Comparison of ENCODE assay signal across 8 mouse cellular contexts in genomic region chr9:96415873-96416570, GRCm38 (mm10). TPM values are rescaled to one million over a fixed set of nuclear protein-coding genes. Genes with fewer than 3 reads are reported as not detected.
DNase-seq lines count a peak whose midpoint lies in the region; ATAC-seq lines count a peak whose summit lies in the region.

No protein-coding gene starts in this region.

- no peaks in the 10 kb centered on the region for H3K27me3 ChIP-seq in stomach, embryonic 15.5 days (replicated peaks)
- no peaks in the 10 kb centered on the region for H3K27me3 ChIP-seq in forebrain, embryonic 15.5 days

- DNase-seq in left cerebral cortex, postnatal 4 days, result peak; percentile 45
- DNase-seq in left cerebral cortex, postnatal 25 days (ENCODE audit: low spot score in 2 of 2), result no peak
- peak; percentile 59 for DNase-seq in T-cell, adult 2 months (ENCODE audit: low spot score)
- DNase-seq in induced T-regulatory cell, adult 2 months (ENCODE audit: low read depth), result peak; percentile 53
- no peak for DNase-seq in layer of hippocampus, postnatal 36 days
- DNase-seq in gastrocnemius, adult 18-20 months (ENCODE audit: low spot score), result no peak

- 20% methylated on average over 5 of the region's 5 CpGs for WGBS in stomach, embryonic 15.5 days
- WGBS in forebrain, embryonic 15.5 days, result 38% methylated on average over 5 of the region's 5 CpGs

- H3K9me3 ChIP-seq in stomach, embryonic 15.5 days, result no peaks in the 10 kb centered on the region
- no peaks in the 10 kb centered on the region for H3K9me3 ChIP-seq in forebrain, embryonic 15.5 days

- peak overlapping the region; percentile 71 for H3K27ac ChIP-seq in stomach, embryonic 15.5 days
- H3K27ac ChIP-seq in forebrain, embryonic 15.5 days (replicated peaks), result no peak overlapping the region

- H3K36me3 ChIP-seq in stomach, embryonic 15.5 days, result no peaks in the 10 kb centered on the region
- no peaks in the 10 kb centered on the region for H3K36me3 ChIP-seq in forebrain, embryonic 15.5 days

- H3K4me2 ChIP-seq in stomach, embryonic 15.5 days, result no peak overlapping the region
- no peak overlapping the region for H3K4me2 ChIP-seq in forebrain, embryonic 15.5 days (replicated peaks)

- intact Hi-C loops in left cerebral cortex, postnatal 4 days (cut with DNase I), result no loop called here
- intact Hi-C loops in left cerebral cortex, postnatal 25 days (cut with DNase I), result no loop called here

- H3K4me1 ChIP-seq in stomach, embryonic 15.5 days, result peaks cover 13% of the 10 kb centered on the region; the same call in 1 of the 2 replicates
- no peaks in the 10 kb centered on the region for H3K4me1 ChIP-seq in forebrain, embryonic 15.5 days

- H3K9ac ChIP-seq in stomach, embryonic 15.5 days, result no peak overlapping the region
- H3K9ac ChIP-seq in forebrain, embryonic 15.5 days (replicated peaks), result no peak overlapping the region

- ATAC-seq in stomach, embryonic 15.5 days (ENCODE audit: insufficient read depth, low FRiP score, low read depth), result peak; percentile 73
- no peak for ATAC-seq in forebrain, embryonic 15.5 days (replicated peaks)

- H3K4me3 ChIP-seq in stomach, embryonic 15.5 days (replicated peaks), result no peak overlapping the region
- no peak overlapping the region for H3K4me3 ChIP-seq in forebrain, embryonic 15.5 days

RNA-seq across cellular contexts. Expression of gene Atp1b3, which starts 51.8 kb away (rescaled TPM):
- 10 to 100 TPM; 89.3 to 89.6 TPM for total RNA-seq in left cerebral cortex, postnatal 4 days (2021)
- 10 to 100 TPM; 80.7 to 95.5 TPM for total RNA-seq in left cerebral cortex, postnatal 25 days (2021)
- polyA plus RNA-seq in stomach, embryonic 15.5 days (2015; fragmentation: Nextera tagmentation; extraction: Ambion mirVana), result 164 and 165 TPM in 2 replicates
- total RNA-seq in layer of hippocampus, postnatal 36 days (2021), result 10 to 100 TPM; 78.5 to 87.6 TPM
- 137 and 150 TPM in 2 replicates for polyA plus RNA-seq in forebrain, embryonic 15.5 days (2015; fragmentation: Nextera tagmentation; extraction: Ambion mirVana)
- 10 to 100 TPM; 28.9 to 32.8 TPM for total RNA-seq in gastrocnemius, adult 18-20 months (2021)

Comparison
In these comparisons a context has a peak if more than half of its experiments do, and no peak if none do; other contexts are left out.
1. DNase-seq: peak in left cerebral cortex, postnatal 4 days (single experiment), T-cell, adult 2 months (single experiment) and induced T-regulatory cell, adult 2 months (single experiment); none in left cerebral cortex, postnatal 25 days (0 of 2), layer of hippocampus, postnatal 36 days (0 of 2) and gastrocnemius, adult 18-20 months (single experiment).